Mouse (Mus musculus) testis, adult 2 months (tissue): Measurements from ENCODE around the gene Lgr6.

Source experiments
- CTCF ChIP-seq: fragments of 200-500 bp; IDR thresholded peaks from 2 replicates; pipeline ENCODE4 v1.5.1; 2012; ENCODE audit warnings: low read depth, mild to moderate bottlenecking, inconsistent platforms, low read length, moderate library complexity; ENCODE audit not compliant: control insufficient read depth, insufficient read depth, insufficient replicate concordance
- POLR2A ChIP-seq: fragments of 200-500 bp; IDR thresholded peaks from 2 replicates; pipeline ENCODE4 v1.6.1; 2012; ENCODE audit warnings: low read depth, mild to moderate bottlenecking, inconsistent platforms, low read length, moderate library complexity; ENCODE audit not compliant: control insufficient read depth

DNA sequence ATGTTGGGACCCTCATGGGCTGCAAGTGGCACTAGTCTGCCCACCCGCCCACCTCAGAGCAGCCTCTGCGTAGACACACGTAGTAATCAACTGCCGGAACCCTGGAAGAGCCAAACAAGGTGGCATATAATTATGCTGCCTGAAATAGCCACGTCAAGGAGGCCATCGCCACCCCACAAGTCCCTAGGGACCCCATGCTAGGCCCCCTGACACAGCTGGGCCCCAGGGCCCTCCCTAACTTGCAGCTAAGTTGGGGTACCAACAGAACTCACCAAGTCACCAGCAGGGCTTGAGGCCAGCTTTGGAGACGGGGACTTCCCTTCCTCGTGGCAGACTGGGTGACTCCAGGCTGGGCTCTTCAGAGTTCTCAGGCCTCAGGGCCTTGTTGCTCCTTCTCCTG, 48.2 kb downstream of the Lgr6 start:
- no peak for TF ChIP-seq CTCF
- no peak for TF ChIP-seq POLR2A
